Mouse (Mus musculus): ENCODE measurements around the gene Mt3. TPM values are rescaled to one million over a fixed set of nuclear protein-coding genes. Genes with fewer than 3 reads are reported as not detected.
"Not testable (repeated sequence)": the region's sequence is repeated elsewhere in the genome, so short reads cannot be mapped to it uniquely, and the experiment has no call there.

The Mt3 gene
- polyA plus RNA-seq, 1 experiment, result 1.6 TPM

DNA sequence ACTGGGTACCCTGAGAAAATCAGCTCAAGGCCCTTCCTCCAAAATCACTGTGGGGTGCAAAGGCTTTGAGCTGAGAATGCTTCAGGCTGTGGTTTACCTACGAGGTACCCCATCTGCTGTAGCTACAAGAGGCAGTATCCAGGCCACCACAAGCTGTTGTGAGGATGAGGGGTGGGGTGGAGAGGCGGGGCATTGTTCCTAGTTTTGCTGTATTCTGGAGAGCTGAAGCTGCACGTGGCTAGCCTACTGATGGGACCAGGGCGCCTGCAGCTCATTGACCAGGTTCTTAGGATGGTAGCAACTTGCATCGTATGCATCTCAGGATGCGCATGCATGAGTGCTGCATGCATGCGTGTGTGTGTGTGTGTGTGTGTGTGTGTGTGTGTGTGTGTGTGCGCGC lies 30.8 kb upstream of the Mt3 start:
- Histone ChIP-seq H3K4me3 (replicated peaks; ENCODE audit: extremely low read depth, low read depth, low read length) (no peak overlapping the region), H3K4me1 (ENCODE audit: control insufficient read depth, insufficient read depth, low read length) (no peaks in the 10 kb centered on the region)
- DNase-seq, result no peak
- TF ChIP-seq POLR2A (IDR thresholded peaks at IDR 0.05; ENCODE audit: borderline replicate concordance, extremely low read depth, low read depth, low read length) (no peak), CTCF (IDR thresholded peaks at IDR 0.05; ENCODE audit: insufficient read depth, low read length) (no peak)
- WGBS, result 84% methylated on average over 9 of the region's 9 CpGs

DNA sequence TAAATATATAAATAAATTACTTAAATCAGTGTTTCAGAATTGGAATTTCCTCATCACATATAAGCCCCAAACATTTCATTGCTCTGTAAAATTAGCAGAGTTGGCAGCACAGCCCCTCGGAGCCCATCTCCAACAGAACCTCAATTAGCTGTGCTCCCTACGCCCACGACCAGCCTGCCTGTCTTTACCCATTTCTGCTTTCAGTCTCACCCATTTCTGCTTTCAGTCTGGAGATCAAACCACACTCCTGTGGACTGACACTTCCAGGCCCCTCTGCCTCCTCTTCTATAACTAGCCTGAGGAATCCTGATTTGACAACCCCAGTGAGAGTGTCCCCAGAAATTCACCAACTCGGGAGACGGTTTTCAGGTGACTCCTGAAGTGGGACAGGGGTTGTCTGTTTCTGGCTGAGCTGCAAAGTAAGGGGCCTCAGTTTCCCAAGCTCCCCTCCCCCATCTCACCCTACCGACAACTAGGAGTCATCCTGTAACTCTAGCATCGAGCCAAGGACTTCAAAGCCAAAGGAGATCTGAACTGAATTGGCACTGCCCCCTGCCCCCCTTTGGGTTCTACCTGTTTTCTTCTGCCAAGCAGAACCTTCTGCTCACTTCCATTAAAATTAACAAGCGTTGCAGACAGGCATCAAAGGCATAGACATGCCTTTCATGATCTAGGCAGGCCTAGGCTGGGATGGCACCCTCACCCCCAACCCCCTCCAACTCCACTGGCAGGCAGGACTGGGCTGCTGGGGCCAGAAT lies 29.5 kb upstream of the Mt3 start:
- WGBS, result 46% methylated on average over 8 of the region's 8 CpGs
- DNase-seq, result no peak

DNA sequence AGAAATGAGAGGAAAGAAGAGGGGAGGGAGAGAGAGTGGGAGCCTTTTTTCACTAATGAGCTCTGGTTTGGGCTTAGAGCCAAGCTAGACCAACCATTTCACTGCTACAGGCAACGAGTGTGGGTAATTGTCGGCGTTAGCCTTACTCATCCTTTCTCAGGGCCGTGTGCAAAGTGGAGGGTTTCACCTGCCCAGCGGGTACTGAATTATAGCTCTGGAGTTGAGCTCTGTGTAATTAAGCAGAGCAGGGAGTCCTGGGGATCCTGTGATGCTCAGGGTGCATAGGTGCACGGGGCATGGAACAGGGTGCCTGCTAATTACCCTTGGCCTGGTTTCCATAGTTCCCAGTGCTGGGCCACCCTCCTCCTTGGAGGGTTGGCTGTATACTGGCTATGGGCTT lies 24.7 kb upstream of the Mt3 start:
- H3K4me3 ChIP-seq (replicated peaks; ENCODE audit: extremely low read depth, low read depth, low read length), result no peak overlapping the region
- H3K4me1 ChIP-seq (ENCODE audit: control insufficient read depth, insufficient read depth, low read length), result no peaks in the 10 kb centered on the region
- TF ChIP-seq CTCF (IDR thresholded peaks at IDR 0.05; ENCODE audit: insufficient read depth, low read length) (no peak), POLR2A (IDR thresholded peaks at IDR 0.05; ENCODE audit: borderline replicate concordance, extremely low read depth, low read depth, low read length) (no peak)
- no peak for DNase-seq
- WGBS, result 72% methylated on average over 6 of the region's 6 CpGs

More for the DNA sequence above, 29.5 kb upstream of the Mt3 start:
- TF ChIP-seq CTCF (IDR thresholded peaks at IDR 0.05; ENCODE audit: insufficient read depth, low read length) (no peak), POLR2A (IDR thresholded peaks at IDR 0.05; ENCODE audit: borderline replicate concordance, extremely low read depth, low read depth, low read length) (no peak)
- H3K4me3 ChIP-seq (replicated peaks; ENCODE audit: extremely low read depth, low read depth, low read length), result no peak overlapping the region
- no peaks in the 10 kb centered on the region for H3K4me1 ChIP-seq (ENCODE audit: control insufficient read depth, insufficient read depth, low read length)

DNA sequence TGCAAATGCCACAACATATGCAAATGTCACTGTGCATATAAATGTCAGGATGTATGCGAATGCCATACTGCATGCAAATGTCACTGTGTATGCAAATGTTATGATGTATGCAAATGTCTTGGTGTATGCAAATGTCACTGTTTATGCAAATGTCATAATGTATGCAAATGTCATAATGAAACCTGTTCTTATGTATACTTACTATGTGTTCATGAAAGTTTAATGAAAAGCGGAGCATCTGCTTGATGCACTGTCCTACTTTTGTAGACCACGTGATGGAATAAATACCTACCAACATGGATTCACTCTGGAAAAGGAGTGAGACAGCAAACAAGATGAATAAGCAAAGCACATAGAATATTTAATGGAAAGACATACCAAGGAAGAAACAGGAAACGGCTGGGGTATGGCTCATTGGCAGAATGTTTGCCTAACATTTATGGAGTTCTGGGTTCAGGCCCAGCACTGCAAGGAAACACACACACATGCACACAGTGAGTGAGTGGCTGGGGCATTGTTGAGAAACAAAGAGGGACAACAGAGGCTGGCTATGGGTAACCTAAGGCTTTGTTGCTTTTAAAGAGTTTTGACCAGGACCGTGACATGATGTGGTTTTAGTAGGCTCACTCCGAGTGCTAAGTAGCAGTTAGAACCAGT lies 23.1 kb upstream of the Mt3 start:
- no peak overlapping the region for H3K4me3 ChIP-seq (replicated peaks; ENCODE audit: extremely low read depth, low read depth, low read length)
- 87% methylated on average over 6 of the region's 6 CpGs for WGBS
- no peak for DNase-seq
- H3K4me1 ChIP-seq (ENCODE audit: control insufficient read depth, insufficient read depth, low read length), result no peaks in the 10 kb centered on the region
- TF ChIP-seq POLR2A (IDR thresholded peaks at IDR 0.05; ENCODE audit: borderline replicate concordance, extremely low read depth, low read depth, low read length) (no peak), CTCF (IDR thresholded peaks at IDR 0.05; ENCODE audit: insufficient read depth, low read length) (no peak)

DNA sequence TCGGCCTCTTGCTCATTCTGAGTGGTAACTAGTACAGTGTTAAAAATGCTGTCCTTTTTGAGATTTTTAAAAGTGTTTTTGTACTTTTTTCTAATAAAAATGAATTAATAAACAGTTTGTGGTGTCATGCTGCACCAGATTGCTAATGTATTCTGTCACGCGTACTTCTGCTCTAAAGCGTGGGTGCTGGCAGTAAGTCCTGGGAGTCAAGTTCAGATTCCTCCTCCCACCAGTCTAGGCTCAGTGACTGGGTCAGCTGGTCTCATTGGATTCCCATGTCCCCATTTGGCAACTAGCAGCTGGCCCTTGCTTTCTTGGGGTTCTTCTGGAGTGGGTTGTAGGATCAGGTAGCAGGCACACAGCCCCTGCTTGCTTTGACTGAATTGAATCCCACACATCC lies 22.3 kb upstream of the Mt3 start:
- TF ChIP-seq CTCF (IDR thresholded peaks at IDR 0.05; ENCODE audit: insufficient read depth, low read length), result no peak
- TF ChIP-seq POLR2A (IDR thresholded peaks at IDR 0.05; ENCODE audit: borderline replicate concordance, extremely low read depth, low read depth, low read length), result no peak
- 89% methylated on average over 4 of the region's 4 CpGs for WGBS
- Histone ChIP-seq H3K4me1 (ENCODE audit: control insufficient read depth, insufficient read depth, low read length) (no peaks in the 10 kb centered on the region), H3K4me3 (replicated peaks; ENCODE audit: extremely low read depth, low read depth, low read length) (no peak overlapping the region)
- no peak for DNase-seq

DNA sequence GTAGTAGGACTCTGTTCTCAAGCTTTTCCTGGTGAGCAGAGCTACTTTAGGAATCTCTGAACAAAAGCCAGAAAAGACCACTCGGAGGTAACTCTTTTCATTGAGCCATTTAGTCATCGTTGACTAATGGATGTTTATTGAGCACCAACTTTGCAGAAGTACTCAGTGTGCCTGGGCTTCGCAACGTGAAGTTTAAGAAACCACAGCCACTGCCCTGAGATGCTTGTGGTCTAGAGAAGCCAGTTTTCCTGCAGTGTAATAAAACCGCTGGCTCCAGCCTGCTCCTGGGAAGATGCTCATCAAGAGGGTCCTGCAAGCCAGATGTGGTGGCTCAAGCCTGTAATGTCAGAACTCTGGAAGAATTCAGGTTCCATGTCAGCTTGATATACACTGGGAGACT lies 20.3 kb upstream of the Mt3 start:
- no peak for DNase-seq
- H3K4me1 ChIP-seq (ENCODE audit: control insufficient read depth, insufficient read depth, low read length), result no peaks in the 10 kb centered on the region
- H3K4me3 ChIP-seq (replicated peaks; ENCODE audit: extremely low read depth, low read depth, low read length), result no peak overlapping the region
- 63% methylated on average over 5 of the region's 5 CpGs for WGBS
- TF ChIP-seq CTCF (IDR thresholded peaks at IDR 0.05; ENCODE audit: insufficient read depth, low read length), result no peak
- TF ChIP-seq POLR2A (IDR thresholded peaks at IDR 0.05; ENCODE audit: borderline replicate concordance, extremely low read depth, low read depth, low read length), result no peak

DNA sequence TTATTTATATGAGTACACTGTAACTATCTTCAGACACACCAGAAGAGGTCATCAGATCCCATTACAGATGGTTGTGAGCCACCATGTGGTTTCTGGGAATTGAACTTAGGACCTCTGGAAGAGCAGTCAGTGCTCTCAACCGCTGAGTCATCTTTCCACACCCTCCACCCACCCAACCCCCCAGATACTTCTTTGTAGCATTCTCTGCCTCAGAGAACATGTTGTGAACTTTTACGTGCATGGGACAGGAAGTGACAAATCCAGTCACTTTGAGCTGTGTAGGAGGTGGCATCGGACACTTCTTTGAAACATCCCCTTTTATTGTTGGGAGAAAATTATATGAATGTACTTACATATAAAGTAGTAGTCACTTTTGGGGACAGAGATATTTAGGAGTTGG lies 17.8 kb upstream of the Mt3 start:
- 24% methylated on average over 3 of the region's 3 CpGs for WGBS
- H3K4me1 ChIP-seq (ENCODE audit: control insufficient read depth, insufficient read depth, low read length); DNase-seq; H3K4me3 ChIP-seq (replicated peaks; ENCODE audit: extremely low read depth, low read depth, low read length): not testable (repeated sequence)

DNA sequence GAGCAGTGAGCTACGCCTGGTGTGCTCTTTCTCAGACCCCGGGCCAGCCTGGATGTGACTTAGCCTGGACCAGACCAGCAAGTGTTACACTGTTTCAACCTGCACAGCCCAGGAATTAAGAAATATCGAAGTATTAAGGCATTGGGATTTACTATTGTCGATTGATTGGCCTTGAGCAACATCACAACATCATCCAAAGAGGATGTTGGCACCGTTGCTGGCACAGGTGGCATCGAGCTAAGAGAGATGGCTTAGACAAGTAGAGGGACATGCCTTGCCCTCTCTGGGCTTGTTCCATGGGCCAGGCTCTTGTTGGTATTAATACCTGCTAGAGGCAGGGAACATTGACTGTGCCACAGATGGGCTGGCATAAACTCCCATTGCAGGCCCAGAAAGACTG lies 16.9 kb upstream of the Mt3 start:
- Histone ChIP-seq H3K4me3 (replicated peaks; ENCODE audit: extremely low read depth, low read depth, low read length) (no peak overlapping the region), H3K4me1 (ENCODE audit: control insufficient read depth, insufficient read depth, low read length) (no peaks in the 10 kb centered on the region)
- TF ChIP-seq CTCF (IDR thresholded peaks at IDR 0.05; ENCODE audit: insufficient read depth, low read length), result no peak
- no peak for TF ChIP-seq POLR2A (IDR thresholded peaks at IDR 0.05; ENCODE audit: borderline replicate concordance, extremely low read depth, low read depth, low read length)
- DNase-seq, result no peak
- WGBS, result 88% methylated on average over 6 of the region's 6 CpGs

DNA sequence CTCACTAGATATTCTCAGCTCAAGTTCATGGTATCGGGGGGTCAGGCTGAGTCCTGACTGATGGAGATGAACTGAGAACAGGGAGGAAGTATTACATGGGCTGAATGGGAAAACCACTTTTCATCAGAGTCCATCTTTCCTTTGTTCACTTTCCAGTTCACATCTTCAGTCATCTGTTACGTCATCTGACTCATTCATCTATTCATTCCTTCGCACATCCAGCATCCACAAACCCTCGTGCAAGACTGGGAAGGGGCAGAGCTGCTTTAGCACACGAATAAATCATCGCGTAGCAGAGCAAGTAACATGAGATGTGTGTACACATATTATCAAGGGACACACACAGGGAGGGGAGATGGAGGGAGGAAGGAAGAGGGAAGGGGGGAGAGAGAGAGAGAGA lies 16.2 kb upstream of the Mt3 start:
- 71% methylated on average over 7 of the region's 7 CpGs for WGBS
- TF ChIP-seq POLR2A (IDR thresholded peaks at IDR 0.05; ENCODE audit: borderline replicate concordance, extremely low read depth, low read depth, low read length) (no peak), CTCF (IDR thresholded peaks at IDR 0.05; ENCODE audit: insufficient read depth, low read length) (no peak)
- Histone ChIP-seq H3K4me1 (ENCODE audit: control insufficient read depth, insufficient read depth, low read length) (no peaks in the 10 kb centered on the region), H3K4me3 (replicated peaks; ENCODE audit: extremely low read depth, low read depth, low read length) (no peak overlapping the region)
- no peak for DNase-seq

DNA sequence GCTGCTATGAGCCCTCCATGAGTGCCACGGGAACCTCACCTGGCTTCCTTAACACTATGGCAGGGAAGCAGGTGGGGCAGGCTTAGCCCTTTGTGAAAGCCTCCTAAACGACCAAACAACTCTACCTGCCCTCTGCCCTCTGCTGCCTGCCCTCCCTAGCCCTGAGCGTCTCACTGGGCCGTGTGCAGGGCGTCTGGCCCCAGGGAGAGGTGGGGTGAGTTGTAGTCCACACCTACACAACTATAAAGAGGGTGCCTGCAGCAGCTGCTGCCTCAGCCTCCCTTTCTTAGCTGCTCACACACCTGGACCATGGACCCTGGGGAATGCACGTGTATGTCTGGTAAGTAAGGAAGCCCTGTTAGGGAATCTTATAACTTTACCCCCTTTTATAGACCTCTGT lies 15.5 kb upstream of the Mt3 start, which contains the start of gene Mt4:
Gene Mt4, plus strand, starts transcription at position 265 of the 400 bp plus-strand sequence.
- 38% methylated on average over 6 of the region's 6 CpGs for WGBS
- Histone ChIP-seq H3K4me3 (replicated peaks; ENCODE audit: extremely low read depth, low read depth, low read length) (no peak within 1 kb of the TSS), H3K4me1 (ENCODE audit: control insufficient read depth, insufficient read depth, low read length) (no peaks in the 10 kb centered on the region)
- no peak for DNase-seq
- TF ChIP-seq POLR2A (IDR thresholded peaks at IDR 0.05; ENCODE audit: borderline replicate concordance, extremely low read depth, low read depth, low read length) (no peak), CTCF (IDR thresholded peaks at IDR 0.05; ENCODE audit: insufficient read depth, low read length) (no peak)

Data from lung, adult 2 months (tissue).